Mouse (Mus musculus) embryo, embryonic 10 days (tissue): ENCODE measurements around the gene Tnfaip6.
"Not testable (repeated sequence)": the region's sequence is repeated elsewhere in the genome, so short reads cannot be mapped to it uniquely, and the experiment has no call there.

ENCODE experiments used
- DNase-seq: peaks from one replicate; pipeline ENCODE4 v3.0.0-alpha.2; 2015; ENCODE audit warnings: low spot score

The Tnfaip6 gene

GRCm38 (mm10) chr2:52037882-52038281, at the start of gene Tnfaip6:
Gene Tnfaip6 (plus strand): TSS chr2:52038009.
- DNase-seq: peak; percentile 87

DNA sequence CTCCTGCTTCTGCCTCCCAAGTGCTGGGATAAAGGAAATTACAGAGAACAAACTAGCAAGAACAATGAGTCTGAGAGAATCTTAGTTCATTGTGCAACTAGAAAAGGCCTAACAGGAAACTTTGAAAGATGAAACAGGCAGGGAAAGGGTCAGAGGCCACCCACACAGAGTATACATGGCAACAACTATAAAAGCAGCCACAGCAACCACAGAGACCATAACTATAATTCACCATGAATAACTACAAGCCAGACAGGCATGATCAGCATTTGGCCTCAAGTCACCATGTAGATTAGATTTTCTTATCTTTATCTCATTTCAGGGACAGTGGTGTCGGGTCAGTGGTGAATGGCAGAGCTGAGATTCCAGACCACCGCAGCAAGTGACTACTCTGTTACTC, 48.2 kb upstream of the Tnfaip6 start:
- DNase-seq: no peak

DNA sequence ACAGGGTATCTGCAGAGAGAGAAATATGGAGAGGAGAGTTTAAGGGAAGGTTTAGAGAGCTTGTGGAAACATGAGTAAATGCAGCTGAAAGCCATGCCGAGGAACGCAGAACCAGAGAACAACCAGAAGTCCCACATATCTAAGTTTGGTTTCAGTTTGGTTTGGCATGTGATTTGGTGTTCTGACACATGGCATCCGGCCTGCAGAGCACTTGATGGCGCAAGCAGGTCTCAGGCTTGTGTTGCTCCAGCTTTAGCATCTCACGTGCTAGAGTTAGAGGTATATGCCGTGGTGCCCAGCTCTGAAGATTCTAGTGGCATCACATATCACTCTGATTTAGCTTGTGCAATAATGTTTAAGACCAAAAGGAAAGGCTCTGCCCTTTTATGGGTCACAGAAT, 46.4 kb upstream of the Tnfaip6 start:
- DNase-seq: no peak

- no peak for DNase-seq
Observed at GRCm38 (mm10) chr2:51999996-52000395, 37.8 kb upstream of the Tnfaip6 start.

DNA sequence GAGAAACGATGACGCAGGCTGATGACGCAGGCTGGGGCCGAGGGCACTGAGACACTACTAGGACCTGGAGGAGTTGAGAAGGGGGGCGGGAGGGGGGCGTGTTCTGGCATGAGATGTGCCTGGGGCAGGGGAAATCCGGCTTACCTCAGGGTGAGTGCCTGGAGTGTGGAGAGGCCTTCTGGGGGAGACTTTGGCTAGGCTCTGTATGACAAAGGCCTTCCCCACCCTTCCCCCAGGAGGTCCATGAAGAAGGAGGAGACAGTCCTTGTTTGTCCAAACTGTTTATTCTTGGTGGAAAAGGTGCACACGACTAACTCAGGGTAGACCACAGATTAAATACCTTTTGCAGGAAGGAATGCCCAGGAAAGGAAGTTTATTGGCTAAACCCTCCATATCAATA, 36.3 kb upstream of the Tnfaip6 start:
- DNase-seq: no peak

GRCm38 (mm10) chr2:52002299-52002698, 35.5 kb upstream of the Tnfaip6 start:
- DNase-seq: not testable (repeated sequence)

GRCm38 (mm10) chr2:52006380-52006779, 31.4 kb upstream of the Tnfaip6 start:
- peak; percentile 52 for DNase-seq

DNA sequence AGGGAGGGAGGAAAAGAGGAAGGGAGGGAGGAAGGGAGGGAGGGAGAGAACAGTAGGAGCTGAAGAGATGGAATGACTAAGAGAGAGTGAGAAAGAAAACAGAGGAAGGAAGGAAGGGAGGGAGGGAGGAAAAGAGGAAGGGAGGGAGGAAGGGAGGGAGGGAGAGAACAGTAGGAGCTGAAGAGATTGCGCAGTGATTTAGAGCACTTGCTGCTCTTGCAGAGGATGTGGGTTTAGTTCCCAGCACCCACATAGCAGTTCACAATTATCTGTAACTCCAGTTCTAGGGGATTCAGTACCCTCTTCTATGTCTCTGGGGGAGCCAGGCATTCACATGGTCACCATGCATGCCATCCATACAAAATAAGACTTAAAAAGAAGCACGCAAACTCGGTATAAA, 26.0 kb upstream of the Tnfaip6 start:
- not testable (repeated sequence) for DNase-seq

DNA sequence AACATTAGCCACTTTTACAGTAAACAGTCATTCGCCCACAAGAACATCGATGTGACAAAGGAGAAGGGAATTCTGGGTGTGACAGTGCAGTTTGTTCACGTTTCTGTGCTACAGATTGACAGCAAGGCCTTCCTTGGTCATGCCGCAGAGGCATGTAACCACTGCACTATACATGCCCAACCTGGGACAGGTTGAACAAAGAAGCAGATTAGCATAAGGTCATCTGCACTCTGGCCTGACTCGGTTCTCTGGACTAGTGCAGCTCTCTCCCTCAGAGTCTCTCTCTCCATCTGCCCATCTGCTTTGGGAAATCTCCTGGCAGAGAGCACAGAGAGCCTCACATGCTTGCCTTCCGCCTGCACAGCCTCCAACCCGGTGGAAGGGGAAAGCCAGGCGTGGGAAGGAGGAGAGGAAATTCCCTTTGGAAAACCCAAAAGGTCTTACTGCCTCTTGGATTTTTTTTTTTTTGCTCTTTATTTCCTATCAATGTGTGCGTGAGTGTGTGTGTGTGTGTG, 24.4 kb upstream of the Tnfaip6 start:
- DNase-seq: no peak

DNA sequence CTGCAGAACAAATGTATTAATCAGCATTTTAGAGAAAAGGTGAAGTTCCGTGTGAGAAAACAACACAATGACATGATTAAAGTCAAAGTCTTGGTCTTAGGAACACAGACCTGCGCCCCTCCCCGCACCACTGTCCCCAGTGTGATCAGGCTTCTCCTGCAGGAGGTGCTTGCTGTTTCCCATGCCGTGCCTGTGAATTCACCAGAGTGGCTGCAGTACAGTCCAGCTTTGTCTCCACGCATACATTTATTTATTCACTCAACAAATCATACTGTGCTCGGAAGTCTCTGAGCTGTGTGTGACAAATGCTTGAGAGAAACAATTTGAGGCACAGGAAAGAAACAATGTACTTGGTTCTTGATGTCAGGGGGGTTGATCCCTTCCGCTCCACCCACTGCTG, 21.4 kb upstream of the Tnfaip6 start:
- DNase-seq: no peak

GRCm38 (mm10) chr2:52027061-52027460, 10.7 kb upstream of the Tnfaip6 start:
- no peak for DNase-seq

GRCm38 (mm10) chr2:52029426-52029825, 8.4 kb upstream of the Tnfaip6 start:
- no peak for DNase-seq

GRCm38 (mm10) chr2:52031491-52031890, 6.3 kb upstream of the Tnfaip6 start:
- no peak for DNase-seq

DNA sequence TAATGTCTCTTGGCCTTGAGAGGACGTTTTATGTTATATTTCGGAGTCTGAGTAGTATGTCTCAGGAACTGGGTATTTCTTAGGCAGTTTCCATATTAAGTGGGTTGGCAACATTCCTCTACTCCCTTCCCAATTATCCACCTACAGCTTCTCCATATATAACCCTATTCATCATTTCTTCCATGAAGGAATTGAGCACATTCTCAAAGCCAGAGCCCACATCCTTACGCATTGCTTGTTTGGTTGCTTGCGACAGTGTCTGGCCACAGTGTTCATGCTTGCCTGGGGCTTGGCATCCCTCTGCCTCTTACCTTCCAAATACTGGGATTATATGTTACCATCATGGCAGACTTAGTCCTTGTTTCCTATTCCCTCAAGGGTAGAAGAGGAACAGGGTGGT, 3.2 kb upstream of the Tnfaip6 start:
- no peak for DNase-seq

GRCm38 (mm10) chr2:52035144-52035543, 2.7 kb upstream of the Tnfaip6 start:
- no peak for DNase-seq

- DNase-seq: peak; percentile 23
Observed at GRCm38 (mm10) chr2:52036929-52037595, 747 bp upstream of the Tnfaip6 start.

GRCm38 (mm10) chr2:52038558-52038957, 749 bp downstream of the Tnfaip6 start:
- DNase-seq: no peak

DNA sequence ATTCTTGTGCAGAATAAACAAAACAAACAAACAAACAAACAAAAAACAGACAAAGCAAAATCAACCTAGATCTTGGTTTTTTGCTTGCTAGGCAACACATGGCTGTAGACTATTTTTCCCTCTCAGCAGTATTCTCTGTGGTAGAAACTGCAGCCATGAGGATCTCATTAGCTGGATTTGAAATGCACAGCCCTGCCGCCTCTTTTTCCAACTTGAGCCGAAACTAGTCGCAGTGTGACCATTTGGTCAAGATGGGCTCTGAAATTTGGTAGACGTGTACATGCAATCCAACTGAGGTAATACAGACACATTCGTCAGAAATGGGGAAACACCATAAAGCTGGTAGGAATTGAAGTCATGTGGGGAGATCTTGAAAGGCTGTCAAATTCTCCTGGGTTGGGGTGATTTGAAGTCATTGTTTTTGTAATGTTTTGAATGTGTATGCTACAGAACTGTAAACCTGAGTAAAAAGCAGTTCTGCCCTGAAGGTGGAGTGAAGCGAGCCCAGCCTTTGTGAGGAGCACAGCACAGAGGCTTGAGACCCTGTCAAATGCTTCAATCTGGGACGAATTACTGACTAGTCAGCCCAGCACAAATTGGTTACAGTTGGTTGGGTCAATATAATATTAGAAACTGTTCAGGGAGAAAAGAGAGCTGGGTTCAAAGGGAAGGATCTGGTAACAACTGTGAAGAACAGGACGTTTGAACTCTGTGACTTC, 1.4 kb downstream of the Tnfaip6 start:
- peak; percentile 64 for DNase-seq

DNA sequence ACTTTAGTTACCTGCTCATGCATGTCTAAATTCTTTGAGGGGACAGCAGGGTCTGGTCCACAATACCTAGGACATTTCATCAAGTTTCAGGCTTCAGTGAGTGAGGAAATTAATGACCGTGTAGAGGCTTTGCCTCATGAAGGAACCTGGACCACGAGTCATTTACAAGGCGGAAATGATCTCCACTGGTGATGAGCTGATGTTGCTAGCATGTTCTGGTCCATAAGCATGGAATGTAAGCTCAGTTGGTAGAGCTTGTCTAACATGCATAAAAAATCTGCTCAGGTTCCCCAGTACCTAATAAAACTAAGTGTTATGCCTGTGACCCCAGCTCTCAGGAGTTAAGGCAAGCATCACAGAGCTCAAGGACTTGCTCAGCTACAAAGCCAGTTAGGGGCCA, 4.3 kb downstream of the Tnfaip6 start:
- no peak for DNase-seq

- no peak for DNase-seq
Observed at GRCm38 (mm10) chr2:52042714-52043113, 4.9 kb downstream of the Tnfaip6 start.

DNA sequence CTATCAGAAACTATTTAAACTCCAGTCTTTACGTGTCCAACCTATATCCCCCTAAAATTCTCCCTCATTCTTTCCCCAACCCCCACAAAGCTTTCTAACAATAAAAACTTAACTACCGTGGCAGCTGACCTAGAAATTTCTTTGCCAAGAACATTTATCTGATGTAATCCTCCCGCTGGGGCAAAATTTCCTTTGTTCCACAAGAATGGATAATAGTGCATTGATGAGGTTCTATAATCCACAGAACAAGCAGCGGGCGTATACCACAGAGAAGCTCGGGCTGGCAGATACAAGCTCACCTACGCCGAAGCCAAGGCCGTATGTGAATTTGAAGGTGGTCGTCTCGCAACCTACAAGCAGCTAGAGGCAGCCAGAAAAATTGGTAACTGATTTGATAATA, 5.7 kb downstream of the Tnfaip6 start:
- DNase-seq: no peak

DNA sequence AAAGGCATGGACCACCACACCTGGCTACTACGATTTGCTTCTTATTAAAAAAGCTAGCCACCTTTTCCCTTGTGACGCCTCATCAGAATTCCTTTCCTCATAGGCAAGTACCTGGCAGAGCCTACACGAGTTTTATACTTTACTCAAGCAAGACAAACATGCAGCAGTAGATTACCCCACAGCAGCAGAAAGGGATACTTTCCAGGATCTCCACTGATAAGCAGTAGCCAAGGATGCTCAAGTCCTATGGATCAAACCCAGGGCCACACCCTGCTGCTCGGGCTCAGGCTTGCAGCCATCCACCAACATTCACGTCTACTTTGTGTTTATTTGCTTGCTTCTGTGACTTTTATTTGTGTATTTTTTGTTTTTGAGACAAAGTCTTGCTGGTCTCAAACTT, 8.2 kb downstream of the Tnfaip6 start:
- no peak for DNase-seq

DNA sequence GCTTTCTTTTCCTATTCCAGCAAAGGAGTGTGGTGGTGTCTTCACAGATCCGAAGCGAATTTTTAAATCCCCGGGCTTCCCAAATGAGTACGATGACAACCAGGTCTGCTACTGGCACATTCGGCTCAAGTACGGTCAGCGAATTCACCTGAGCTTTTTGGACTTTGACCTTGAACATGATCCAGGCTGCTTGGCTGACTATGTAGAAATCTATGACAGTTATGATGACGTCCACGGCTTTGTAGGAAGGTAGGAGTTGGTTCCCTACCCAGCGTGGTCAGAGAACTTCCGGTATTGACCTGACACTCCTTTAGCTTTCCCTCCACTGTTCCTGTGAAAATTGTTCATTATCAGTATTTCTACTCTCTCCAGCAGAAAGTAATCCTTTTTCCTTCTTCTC, 13.0 kb downstream of the Tnfaip6 start:
- no peak for DNase-seq

GRCm38 (mm10) chr2:52052335-52052734, 14.5 kb downstream of the Tnfaip6 start:
- DNase-seq: no peak
